Mouse (Mus musculus): ENCODE results near the gene Ces2g. TPM values are rescaled to one million over a fixed set of nuclear protein-coding genes. Genes with fewer than 3 reads are reported as not detected.

The Ces2g gene
- 10 to 100 TPM in 1 of 2 experiments, 1 to 10 TPM in 1; 4.2 to 16.1 TPM for total RNA-seq (2023)

DNA sequence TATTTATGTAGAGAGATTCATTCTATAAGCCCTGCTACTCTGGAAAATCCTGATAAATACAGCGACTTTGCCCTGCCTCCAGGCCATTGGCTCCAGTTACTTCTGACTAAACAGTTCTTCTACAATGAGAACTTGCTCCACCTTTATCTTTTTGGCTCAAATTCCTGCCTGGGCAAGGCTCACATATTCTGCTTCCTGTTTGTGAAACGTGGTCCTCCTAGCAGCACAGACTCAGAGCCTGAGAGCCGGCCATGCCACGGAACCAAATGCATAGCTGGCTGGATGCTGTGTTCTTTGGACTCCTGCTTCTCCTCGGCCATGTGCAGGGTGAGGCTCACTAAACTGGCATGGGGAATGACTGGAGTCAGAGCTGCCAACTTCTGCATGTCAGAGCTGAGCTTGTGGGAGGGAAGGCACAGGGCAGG lies at the start of gene Ces2g:
TSS of gene Ces2g (plus strand) at position 182 of the 425 bp plus-strand sequence.

DNA sequence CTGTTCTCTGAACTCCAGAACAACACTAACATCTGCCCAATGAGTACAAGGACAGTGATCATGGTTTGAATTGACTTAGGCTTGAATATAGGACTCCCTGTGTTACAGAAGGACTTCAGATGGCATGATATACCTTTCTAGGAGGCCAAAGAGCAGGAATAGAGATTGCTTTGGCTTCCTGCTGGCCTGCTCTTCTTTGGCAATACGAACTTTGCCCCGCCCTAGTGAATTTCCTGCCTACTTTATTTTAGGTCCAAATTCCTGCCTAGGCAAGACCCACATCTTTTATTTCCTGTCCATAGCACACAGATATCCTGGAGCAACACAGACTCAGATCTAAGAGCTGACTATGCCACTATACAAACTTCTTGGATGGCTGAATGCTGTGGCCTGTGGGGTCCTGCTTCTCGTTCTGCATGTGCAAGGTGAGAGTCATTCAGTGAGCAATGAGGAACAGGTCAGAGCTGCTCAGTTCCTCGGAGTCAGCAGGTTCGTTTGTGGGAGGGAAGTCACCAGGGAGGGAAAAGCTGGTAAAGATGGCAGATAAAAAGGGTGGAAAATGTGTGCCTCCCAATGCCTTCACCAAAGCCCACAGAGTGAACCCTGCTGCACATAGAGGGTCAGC lies 35.4 kb upstream of the Ces2g start, which contains the start of gene Ces2e:
TSS of gene Ces2e (plus strand) at position 289 of the 625 bp plus-strand sequence.

DNA sequence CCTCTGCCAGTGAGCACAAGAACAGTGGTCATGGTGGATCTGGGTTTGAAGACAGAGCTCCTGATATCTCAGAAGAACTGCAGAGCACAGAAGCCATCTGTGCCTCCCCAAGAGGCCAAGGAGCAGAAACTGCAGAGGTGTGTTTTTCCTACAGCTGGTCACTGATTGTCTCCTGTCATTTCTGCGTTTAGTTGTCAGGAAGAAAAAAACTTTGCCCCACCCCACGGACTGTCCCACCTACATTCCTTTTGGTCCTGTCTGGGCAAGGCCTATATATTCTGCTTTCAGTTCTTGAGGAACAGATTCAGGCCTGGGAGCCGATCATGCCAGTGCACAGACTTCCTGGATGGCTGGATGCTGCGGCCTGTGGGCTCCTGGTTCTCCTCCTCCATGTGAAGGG lies 14.5 kb upstream of the Ces2g start, which contains the start of gene Ces2f:
TSS of gene Ces2f (plus strand) at position 301 of the 400 bp plus-strand sequence.

DNA sequence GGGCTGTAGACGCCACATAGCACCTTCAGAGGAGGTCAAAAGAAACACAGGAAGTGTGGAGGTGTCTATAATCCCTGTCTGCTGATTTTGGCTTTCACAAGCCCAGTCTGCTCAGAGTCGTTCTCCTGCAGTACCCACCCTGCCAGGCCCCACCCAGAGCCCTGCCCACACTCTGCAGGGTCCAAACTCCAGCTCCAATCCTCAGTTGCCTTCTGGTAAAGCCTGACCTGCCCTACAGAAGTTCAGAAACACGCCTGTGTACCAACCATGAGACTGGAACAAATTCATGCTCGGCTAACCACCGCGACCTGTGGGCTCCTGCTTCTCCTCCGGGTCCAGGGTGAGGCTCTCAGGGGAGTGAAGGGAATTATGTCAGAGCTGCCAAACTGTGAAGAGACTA lies 39.1 kb downstream of the Ces2g start, which contains the start of gene Ces2h:
TSS of gene Ces2h (plus strand) at position 268 of the 400 bp plus-strand sequence.

Other genes starting within 250 kb of the Ces2g start
- not detected for gene Ces2a, start 227.7 kb upstream of the Ces2g start, total RNA-seq (2023)
- gene Ces2b, start 130.1 kb upstream of the Ces2g start, total RNA-seq (2023): not detected
- not detected for gene Ces2c, start 114.7 kb upstream of the Ces2g start, total RNA-seq (2023)
- not detected for gene Ces2e, start 35.5 kb upstream of the Ces2g start, total RNA-seq (2023)
- gene Ces2f, start 14.4 kb upstream of the Ces2g start, total RNA-seq (2023): under 1 TPM in 1 of 2 experiments, not detected in 1; 0.07 TPM
- not detected for gene Ces2h, start 39.1 kb downstream of the Ces2g start, total RNA-seq (2023)
- not detected for gene Ces3a, start 86.9 kb downstream of the Ces2g start, total RNA-seq (2023)
- gene Ces3b, start 122.0 kb downstream of the Ces2g start, total RNA-seq (2023): not detected
- not detected for gene Ces4a, start 170.1 kb downstream of the Ces2g start, total RNA-seq (2023)
- 10 to 100 TPM; 75.2 to 82.3 TPM for gene Cbfb, start 209.0 kb downstream of the Ces2g start, total RNA-seq (2023)

Data from neutrophil, adult 59 days (primary cell).